Mouse (Mus musculus): Measurements from ENCODE around the gene Rab8a.

Rab8a gene

GRCm38 (mm10) chr8:72147266-72147665 is 13.7 kb upstream of the Rab8a start:
- no peak for DNase-seq

GRCm38 (mm10) chr8:72149056-72149455 is 11.9 kb upstream of the Rab8a start:
- no peak for DNase-seq

GRCm38 (mm10) chr8:72151418-72152078 is 9.5 kb upstream of the Rab8a start:
- no peak for DNase-seq

GRCm38 (mm10) chr8:72153382-72153781 is 7.6 kb upstream of the Rab8a start:
- no peak for DNase-seq

- DNase-seq = no peak
These were observed 2.9 kb upstream of the Rab8a start for GRCm38 (mm10) chr8:72158096-72158495.

- no peak for DNase-seq
These were observed 2.3 kb upstream of the Rab8a start for GRCm38 (mm10) chr8:72158726-72159125.

- no peak for DNase-seq
These were observed 993 bp upstream of the Rab8a start for GRCm38 (mm10) chr8:72160007-72160406.

GRCm38 (mm10) chr8:72162821-72163220 is 1.8 kb downstream of the Rab8a start:
- DNase-seq = no peak

GRCm38 (mm10) chr8:72169098-72169668 is 8.2 kb downstream of the Rab8a start:
- no peak for DNase-seq

- no peak for DNase-seq
These were observed 8.8 kb downstream of the Rab8a start for GRCm38 (mm10) chr8:72169681-72170249.

GRCm38 (mm10) chr8:72177346-72177925 is 16.4 kb downstream of the Rab8a start:
- DNase-seq = peak; percentile 73

GRCm38 (mm10) chr8:72183554-72184202 is 22.7 kb downstream of the Rab8a start:
- no peak for DNase-seq

- no peak for DNase-seq
These were observed 26.9 kb downstream of the Rab8a start for GRCm38 (mm10) chr8:72187793-72188331.

- DNase-seq = no peak
These were observed 28.6 kb downstream of the Rab8a start, which contains the start of gene Hsh2d for GRCm38 (mm10) chr8:72189417-72190214. Hsh2d (plus strand) TSS chr8:72189638.

- DNase-seq = no peak
These were observed 29.2 kb downstream of the Rab8a start for GRCm38 (mm10) chr8:72190215-72190539.

- no peak for DNase-seq
These were observed 31.1 kb downstream of the Rab8a start for GRCm38 (mm10) chr8:72192065-72192464.

- DNase-seq = no peak
These were observed 37.0 kb downstream of the Rab8a start for GRCm38 (mm10) chr8:72197997-72198396.

- DNase-seq = no peak
These were observed 47.6 kb downstream of the Rab8a start for GRCm38 (mm10) chr8:72208582-72208981.

GRCm38 (mm10) chr8:72210222-72210621 is 49.2 kb downstream of the Rab8a start:
- DNase-seq = no peak

GRCm38 (mm10) chr8:72210710-72211109 is 49.7 kb downstream of the Rab8a start:
- no peak for DNase-seq

GRCm38 (mm10) chr8:72211846-72212245 is 50.8 kb downstream of the Rab8a start:
- DNase-seq = no peak

- DNase-seq = no peak
These were observed 51.8 kb downstream of the Rab8a start, which contains the start of gene Cib3 for GRCm38 (mm10) chr8:72212751-72213150. Cib3 (minus strand) TSS chr8:72212837.

All from right cerebral cortex, postnatal 4 days (tissue).